Mouse (Mus musculus) macrophage (primary cell): Measurements from ENCODE around the gene Fkrp. TPM values are rescaled to one million over a fixed set of nuclear protein-coding genes. Genes with fewer than 3 reads are reported as not detected.

Source experiments
- H3K27ac ChIP-seq: fragments of 350-480 bp; formaldehyde crosslinking; 2 replicates; pipeline ENCODE4 v1.9.0; 2021
- H3K36me3 ChIP-seq: fragments of 350-480 bp; formaldehyde crosslinking; 2 replicates; pipeline ENCODE4 v1.9.0; 2021; ENCODE audit errors: inconsistent target
- H3K4me3 ChIP-seq: fragments of 350-480 bp; formaldehyde crosslinking; 2 replicates; pipeline ENCODE4 v1.9.0; 2021; ENCODE audit errors: inconsistent target
- H3K79me2 ChIP-seq: fragments of 350-480 bp; formaldehyde crosslinking; 2 replicates; pipeline ENCODE4 v1.9.0; 2021; ENCODE audit errors: inconsistent target
- WGBS: methylation state at CpG from one replicate; pipeline ENCODE4 v1.1.7; 2026; ENCODE audit warnings: inconsistent platforms; ENCODE audit not compliant: missing documents; 5-methylcytosine and 5-hydroxymethylcytosine counted together
- polyA plus RNA-seq: library from polyadenylated mRNA; stranded (reverse); fragments of 250-400 nt; gene quantifications from 3 replicates; pipeline ENCODE4 v1.2.4, GENCODE M21; 2018; ENCODE audit warnings: inconsistent platforms

Gene Fkrp
- polyA plus RNA-seq, 1 experiment from 2014 or later, result 17.4 TPM

- WGBS, result 10% methylated on average over 11 of the region's 11 CpGs
- H3K36me3 ChIP-seq, result peaks cover 30% of the 10 kb centered on the region; the same call in 1 of the 2 replicates
Measured at GRCm38 (mm10) chr7:16841561-16842560, 25.3 kb upstream of the Fkrp start.

GRCm38 (mm10) chr7:16841078-16841477, 24.5 kb upstream of the Fkrp start:
- WGBS, result 39% methylated on average over 4 of the region's 4 CpGs
- H3K27ac ChIP-seq, result 0 out of 2 replicates have a peak overlapping the region, but pooled peaks have one; percentile 42
- peaks cover 30% of the 10 kb centered on the region; the same call in 1 of the 2 replicates for H3K36me3 ChIP-seq
- H3K79me2 ChIP-seq, result no peaks in the 10 kb centered on the region
- no peak overlapping the region for H3K4me3 ChIP-seq

More at GRCm38 (mm10) chr7:16841561-16842560, 25.3 kb upstream of the Fkrp start:
- peak overlapping the region; percentile 89; the same call in 1 of the 2 replicates for H3K4me3 ChIP-seq
- no peaks in the 10 kb centered on the region for H3K79me2 ChIP-seq
- H3K27ac ChIP-seq, result peak overlapping the region; percentile 42

GRCm38 (mm10) chr7:16840109-16840491, 23.6 kb upstream of the Fkrp start:
- 96% methylated on average over 2 of the region's 2 CpGs for WGBS
- Histone ChIP-seq H3K4me3 (no peak overlapping the region), H3K79me2 (no peaks in the 10 kb centered on the region), H3K36me3 (peaks cover 30% of the 10 kb centered on the region; the same call in 1 of the 2 replicates), H3K27ac (no peak overlapping the region)

- WGBS, result 95% methylated on average over 12 of the region's 12 CpGs
- H3K27ac ChIP-seq, result no peak overlapping the region
- no peaks in the 10 kb centered on the region for H3K79me2 ChIP-seq
- H3K36me3 ChIP-seq, result peaks cover 35% of the 10 kb centered on the region; the same call in 1 of the 2 replicates
- H3K4me3 ChIP-seq, result no peak overlapping the region
Measured at GRCm38 (mm10) chr7:16839427-16840108, 23.0 kb upstream of the Fkrp start.

- 88% methylated on average over 6 of the region's 6 CpGs for WGBS
- H3K36me3 ChIP-seq, result peaks cover 42% of the 10 kb centered on the region; the same call in 1 of the 2 replicates
- H3K4me3 ChIP-seq, result no peak overlapping the region
- no peaks in the 10 kb centered on the region for H3K79me2 ChIP-seq
- no peak overlapping the region for H3K27ac ChIP-seq
Measured at GRCm38 (mm10) chr7:16838804-16839426, 22.4 kb upstream of the Fkrp start.

GRCm38 (mm10) chr7:16837916-16838803, 21.6 kb upstream of the Fkrp start:
- no peak overlapping the region for H3K4me3 ChIP-seq
- H3K79me2 ChIP-seq, result no peaks in the 10 kb centered on the region
- no peak overlapping the region for H3K27ac ChIP-seq
- peaks cover 50% of the 10 kb centered on the region for H3K36me3 ChIP-seq
- WGBS, result 70% methylated on average over 17 of the region's 18 CpGs

- Histone ChIP-seq H3K79me2 (peaks cover 7% of the 10 kb centered on the region; the same call in 1 of the 2 replicates), H3K36me3 (peaks cover 79% of the 10 kb centered on the region), H3K27ac (no peak overlapping the region), H3K4me3 (no peak overlapping the region)
- WGBS, result 92% methylated on average over 9 of the region's 9 CpGs
Measured at GRCm38 (mm10) chr7:16830449-16830848, 13.9 kb upstream of the Fkrp start.

- Histone ChIP-seq H3K27ac (no peak overlapping the region), H3K4me3 (no peak overlapping the region), H3K36me3 (peaks cover 66% of the 10 kb centered on the region), H3K79me2 (peaks cover 39% of the 10 kb centered on the region)
- WGBS, result 31% methylated on average over 4 of the region's 4 CpGs
Measured at GRCm38 (mm10) chr7:16827274-16827673, 10.7 kb upstream of the Fkrp start.

- H3K4me3 ChIP-seq, result no peak overlapping the region
- peaks cover 46% of the 10 kb centered on the region for H3K79me2 ChIP-seq
- WGBS, result 34% methylated on average over 5 of the region's 5 CpGs
- H3K27ac ChIP-seq, result no peak overlapping the region
- peaks cover 59% of the 10 kb centered on the region for H3K36me3 ChIP-seq
Measured at GRCm38 (mm10) chr7:16826571-16826970, 10.0 kb upstream of the Fkrp start.

- no peak overlapping the region for H3K4me3 ChIP-seq
- H3K27ac ChIP-seq, result no peak overlapping the region
- WGBS, result 82% methylated on average over 10 of the region's 10 CpGs
- H3K79me2 ChIP-seq, result peaks cover 54% of the 10 kb centered on the region
- peaks cover 51% of the 10 kb centered on the region for H3K36me3 ChIP-seq
Measured at GRCm38 (mm10) chr7:16825785-16826184, 9.3 kb upstream of the Fkrp start.

- Histone ChIP-seq H3K4me3 (no peak overlapping the region), H3K79me2 (peaks cover 71% of the 10 kb centered on the region), H3K36me3 (peaks cover 31% of the 10 kb centered on the region), H3K27ac (no peak overlapping the region)
- WGBS, result 84% methylated on average over 5 of the region's 5 CpGs
Measured at GRCm38 (mm10) chr7:16823734-16824133, 7.2 kb upstream of the Fkrp start.

GRCm38 (mm10) chr7:16821669-16822101, 5.2 kb upstream of the Fkrp start:
- Histone ChIP-seq H3K36me3 (peaks cover 15% of the 10 kb centered on the region), H3K27ac (no peak overlapping the region), H3K4me3 (no peak overlapping the region), H3K79me2 (peaks cover 92% of the 10 kb centered on the region)
- WGBS, result 93% methylated on average over 4 of the region's 4 CpGs

- Histone ChIP-seq H3K79me2 (peaks cover 92% of the 10 kb centered on the region), H3K36me3 (peaks cover 15% of the 10 kb centered on the region), H3K27ac (peak overlapping the region; percentile 24), H3K4me3 (no peak overlapping the region)
- WGBS, result 88% methylated on average over 3 of the region's 3 CpGs
Measured at GRCm38 (mm10) chr7:16821091-16821490, 4.6 kb upstream of the Fkrp start.
